Mouse (Mus musculus) hematopoietic multipotent progenitor cell, adult 10-12 weeks (in vitro differentiated cells): ENCODE measurements around the gene Carnmt1. TPM values are rescaled to one million over a fixed set of nuclear protein-coding genes. Genes with fewer than 3 reads are reported as not detected.

Experiments used
- polyA plus RNA-seq: library from polyadenylated mRNA; stranded (reverse); fragments of >175 nt; gene quantifications from 2 replicates; pipeline ENCODE4 v1.2.3, GENCODE M21; 2012; ENCODE audit warnings: low replicate concordance

The Carnmt1 gene
- 2.0 and 2.5 TPM in 2 replicates for polyA plus RNA-seq

GRCm38 (mm10) chr19:18670608-18671007, at the start of gene Carnmt1:
Gene Carnmt1 (plus strand): TSS chr19:18670764.

GRCm38 (mm10) chr19:18631644-18632219, 38.8 kb upstream of the Carnmt1 start, which contains the start of the genes Ostf1 and Nmrk1:
Gene Ostf1 (minus strand): TSS chr19:18631823.
Gene Nmrk1 (plus strand): TSS chr19:18631950.

GRCm38 (mm10) chr19:18712866-18713300, 42.3 kb downstream of the Carnmt1 start, which contains the start of gene D030056L22Rik:
Gene D030056L22Rik (plus strand): TSS chr19:18713193.

GRCm38 (mm10) chr19:18749598-18750339, 79.2 kb downstream of the Carnmt1 start, which contains the start of gene Trpm6:
Gene Trpm6 (plus strand): TSS chr19:18749983.

Other genes with a start within 250 kb of the Carnmt1 start
- 556 and 1,252 TPM in 2 replicates for gene Ostf1, start 38.9 kb upstream of the Carnmt1 start, polyA plus RNA-seq
- 0.98 and 2.0 TPM in 2 replicates for gene Nmrk1, start 38.8 kb upstream of the Carnmt1 start, polyA plus RNA-seq
- gene D030056L22Rik, start 42.4 kb downstream of the Carnmt1 start, polyA plus RNA-seq, result 7.4 and 12.2 TPM in 2 replicates
- gene Trpm6, start 79.2 kb downstream of the Carnmt1 start, polyA plus RNA-seq, result 0.02 TPM in 1 of 2 replicates, not detected in the other